Mouse (Mus musculus): ENCODE measurements around the gene Asic2.

- TF ChIP-seq CTCF (IDR thresholded peaks at IDR 0.05; ENCODE audit: low read depth) (no peak), EP300 (IDR thresholded peaks at IDR 0.05; ENCODE audit: low read depth) (no peak)
Measured at GRCm38 (mm10) chr11:82010115-82010514, 41.9 kb upstream of the Asic2 start.
